In the genomic region with DNA sequence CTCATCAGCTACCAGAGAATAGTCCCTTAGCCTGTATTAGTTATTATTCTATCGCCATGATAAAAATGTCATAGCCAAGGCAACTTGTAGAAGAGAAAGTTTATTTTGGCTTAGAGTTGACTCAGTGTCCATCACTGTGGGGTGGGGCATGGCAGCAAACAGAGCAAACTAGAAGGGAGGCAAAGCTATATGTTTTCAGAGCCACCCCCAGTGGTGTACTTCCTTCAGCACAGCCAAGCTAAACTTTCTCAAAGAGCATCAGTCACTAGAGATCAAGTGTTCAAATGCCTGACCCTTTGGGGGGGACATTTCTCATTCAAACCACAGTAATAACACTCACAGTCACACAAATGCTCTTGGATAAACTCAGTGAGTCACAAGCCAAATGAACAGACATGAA, we compare ENCODE assay signal across 21 mouse cellular contexts. TPM values are rescaled to one million over a fixed set of nuclear protein-coding genes. Genes with fewer than 3 reads are reported as not detected.
"Had no signal": no experiment of that assay in that cellular context is flagged by ENCODE, and none has a peak within 500 bp of the region (broad histone marks: within the 10 kb centered on the region; RNA-seq: fewer than 3 reads in every experiment).

No protein-coding gene starts in this region.

- H3K9me3 ChIP-seq: lung, embryonic 15.5 days; midbrain, embryonic 13.5 days; midbrain, embryonic 15.5 days; neural tube, embryonic 13.5 days; neural tube, embryonic 15.5 days; stomach, embryonic 15.5 days had no signal

- H3K36me3 ChIP-seq: lung, embryonic 15.5 days; midbrain, embryonic 13.5 days; midbrain, embryonic 15.5 days; neural tube, embryonic 13.5 days; neural tube, embryonic 15.5 days; stomach, embryonic 15.5 days had no signal

- H3K4me2 ChIP-seq: lung, embryonic 15.5 days; midbrain, embryonic 11.5 days; midbrain, embryonic 13.5 days; midbrain, embryonic 15.5 days; neural tube, embryonic 13.5 days; neural tube, embryonic 15.5 days; stomach, embryonic 15.5 days had no signal

- H3K27ac ChIP-seq: lung, embryonic 15.5 days; macrophage; midbrain, embryonic 13.5 days; midbrain, embryonic 15.5 days; neural tube, embryonic 13.5 days; neural tube, embryonic 15.5 days; stomach, embryonic 15.5 days; stomach, postnatal 0 days had no signal

- H3K4me1 ChIP-seq: megakaryocyte, embryonic 14.5 days; midbrain, embryonic 13.5 days; midbrain, embryonic 15.5 days; neural tube, embryonic 13.5 days; neural tube, embryonic 15.5 days had no signal

- ATAC-seq: lung, postnatal 0 days; midbrain, embryonic 13.5 days; midbrain, embryonic 15.5 days had no signal

- DNase-seq: lung, adult 2 months; lung, postnatal 14 days; lung, postnatal 36 days; retina, postnatal 1 day; right cerebral cortex, adult 18-20 months; right cerebral cortex, postnatal 14 days; thymus, adult 2 months; thymus, postnatal 25 days; thymus, postnatal 4 days had no signal

- H3K9ac ChIP-seq: lung, embryonic 15.5 days; midbrain, embryonic 13.5 days; midbrain, embryonic 15.5 days; neural tube, embryonic 13.5 days; neural tube, embryonic 15.5 days; stomach, embryonic 15.5 days had no signal

- H3K27me3 ChIP-seq: lung, embryonic 15.5 days; megakaryocyte, embryonic 14.5 days; midbrain, embryonic 15.5 days; neural tube, embryonic 13.5 days; stomach, embryonic 15.5 days had no signal

- H3K4me3 ChIP-seq: lung, embryonic 15.5 days; megakaryocyte, embryonic 14.5 days; midbrain, embryonic 13.5 days; midbrain, embryonic 15.5 days; neural tube, embryonic 13.5 days; neural tube, embryonic 15.5 days; stomach, embryonic 15.5 days had no signal

RNA-seq across cellular contexts. Expression of a gene that starts 22.4 kb away (rescaled TPM):
- total RNA-seq: monocyte, adult 5-6 weeks had no signal
